Mouse (Mus musculus) heart, embryonic 13.5 days (tissue): ENCODE results near the gene Fam24a. TPM values are rescaled to one million over a fixed set of nuclear protein-coding genes. Genes with fewer than 3 reads are reported as not detected.

ENCODE experiments used
- ATAC-seq: fragments of 200-750 bp; cut with Nextera tagmentation; 2 replicates; pipeline ENCODE4 v1.8.0; 2017; ENCODE audit warnings: moderate TSS enrichment; ENCODE audit not compliant: insufficient number of reproducible peaks, low FRiP score, low TSS enrichment; ENCODE audit errors: extremely low read depth
- H3K27ac ChIP-seq: fragments of 300-500 bp; sonication (generic); replicated peaks from 2 replicates; pipeline ENCODE4 v1.5.1; 2015; ENCODE audit warnings: moderate library complexity, mild to moderate bottlenecking, inconsistent platforms
- H3K27me3 ChIP-seq: fragments of 300-500 bp; sonication (generic); replicated peaks from 2 replicates; pipeline ENCODE4 v1.6.1; 2015; ENCODE audit warnings: mild to moderate bottlenecking, inconsistent platforms
- H3K36me3 ChIP-seq: fragments of 300-500 bp; sonication (generic); 2 replicates; pipeline ENCODE4 v1.6.1; 2015; ENCODE audit warnings: mild to moderate bottlenecking, inconsistent platforms
- H3K4me1 ChIP-seq: fragments of 300-500 bp; sonication (generic); 2 replicates; pipeline ENCODE4 v1.6.1; 2015; ENCODE audit warnings: inconsistent platforms
- H3K4me2 ChIP-seq: fragments of 300-500 bp; sonication (generic); 2 replicates; pipeline ENCODE4 v1.6.1; 2015; ENCODE audit warnings: inconsistent platforms, mild to moderate bottlenecking, moderate library complexity
- H3K4me3 ChIP-seq: fragments of 300-500 bp; sonication (generic); 2 replicates; pipeline ENCODE4 v1.5.1; 2015; ENCODE audit warnings: moderate library complexity, mild to moderate bottlenecking, inconsistent platforms
- H3K9ac ChIP-seq: fragments of 300-500 bp; sonication (generic); 2 replicates; pipeline ENCODE4 v1.6.1; 2015; ENCODE audit warnings: inconsistent platforms, mild to moderate bottlenecking, moderate library complexity
- H3K9me3 ChIP-seq: fragments of 300-500 bp; sonication (generic); 2 replicates; pipeline ENCODE4 v1.6.1; 2016; ENCODE audit warnings: inconsistent platforms
- WGBS: fragments of 180-500 bp; shearing (Covaris S2); methylation state at CpG from one replicate; pipeline ENCODE4 v1.1.7; 2015; ENCODE audit warnings: mixed read lengths; 5-methylcytosine and 5-hydroxymethylcytosine counted together
- polyA plus RNA-seq: library from polyadenylated mRNA; unstranded; fragments of >200 nt; fragmentation: Nextera tagmentation; extraction: Ambion mirVana; gene quantifications from 2 replicates; pipeline ENCODE4 v1.2.1, GENCODE M21; 2015

Gene Fam24a
- polyA plus RNA-seq, 1 experiment from 2014 or later = not detected

DNA sequence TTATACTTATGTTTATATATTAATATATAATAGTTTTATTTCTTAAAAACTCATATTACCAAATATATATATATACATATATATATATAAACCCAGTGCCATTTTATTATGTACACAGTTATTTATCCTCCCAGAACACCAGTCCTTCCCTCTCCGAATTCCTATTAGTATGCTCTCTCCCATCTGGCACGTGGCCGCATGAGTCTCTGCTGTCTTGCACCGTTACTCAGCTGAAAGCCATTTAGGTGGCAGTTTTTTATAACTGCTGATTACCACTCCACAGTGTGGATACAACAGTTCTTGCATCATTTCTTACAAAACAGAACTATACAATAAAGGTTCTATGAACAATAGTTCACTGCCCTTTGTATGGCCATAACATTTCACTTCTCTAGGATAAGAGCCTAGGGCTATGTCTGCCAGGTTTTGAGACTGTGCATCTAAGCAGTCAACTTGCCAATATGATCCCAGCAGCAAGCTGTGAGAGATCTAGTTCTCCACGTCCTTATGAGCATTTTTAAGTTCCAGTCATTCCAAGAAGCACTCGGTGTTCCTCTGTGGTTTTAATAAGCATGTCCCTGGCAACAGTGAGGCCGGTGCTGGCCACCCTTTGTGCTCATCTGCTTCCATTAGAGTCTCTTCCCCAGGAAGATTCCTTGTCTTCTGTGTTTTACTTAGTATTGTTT is 12.3 kb downstream of the Fam24a start:
- Histone ChIP-seq H3K4me2 (no peak overlapping the region), H3K27me3 (no peaks in the 10 kb centered on the region), H3K4me3 (no peak overlapping the region), H3K9ac (no peak overlapping the region), H3K36me3 (peaks cover 94% of the 10 kb centered on the region), H3K4me1 (no peaks in the 10 kb centered on the region), H3K9me3 (no peaks in the 10 kb centered on the region), H3K27ac (no peak overlapping the region)
- ATAC-seq = no peak
- WGBS = 86% methylated on average over 7 of the region's 7 CpGs

- Histone ChIP-seq H3K4me3 (no peak overlapping the region), H3K27me3 (no peaks in the 10 kb centered on the region), H3K4me2 (no peak overlapping the region), H3K4me1 (peaks cover 2% of the 10 kb centered on the region), H3K36me3 (peaks cover 82% of the 10 kb centered on the region), H3K27ac (no peak overlapping the region), H3K9me3 (no peaks in the 10 kb centered on the region), H3K9ac (no peak overlapping the region)
- ATAC-seq = no peak
- WGBS = 94% methylated on average over 13 of the region's 13 CpGs
These were observed 22.4 kb downstream of the Fam24a start for GRCm38 (mm10) chr7:131356105-131356504.

DNA sequence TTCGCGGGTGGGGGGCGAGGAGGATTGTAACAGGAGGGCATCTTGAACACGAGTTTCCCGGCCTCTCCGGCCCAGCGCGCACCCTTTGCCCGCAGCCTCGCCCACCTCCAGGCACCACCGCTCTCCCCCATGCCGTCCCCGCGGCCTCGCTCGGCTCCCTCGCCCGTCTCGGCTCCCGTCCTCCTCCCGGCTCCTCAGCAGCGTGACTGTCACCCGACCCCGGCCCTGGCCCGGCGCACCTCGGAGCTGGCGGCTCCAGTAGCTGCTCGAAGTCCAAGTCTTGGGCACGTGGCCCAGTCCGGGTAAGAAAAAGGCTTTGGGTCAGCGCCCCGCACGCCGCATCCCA is 28.6 kb downstream of the Fam24a start:
- Histone ChIP-seq H3K9me3 (no peaks in the 10 kb centered on the region), H3K36me3 (peaks cover 33% of the 10 kb centered on the region), H3K27ac (peak overlapping the region; percentile 98), H3K4me2 (peak overlapping the region; percentile 85), H3K9ac (peak overlapping the region; percentile 96), H3K4me3 (peak overlapping the region; percentile 80), H3K4me1 (peaks cover 21% of the 10 kb centered on the region), H3K27me3 (no peaks in the 10 kb centered on the region)
- ATAC-seq = peak; percentile 66
- WGBS = 0% methylated on average over 35 of the region's 35 CpGs

- Histone ChIP-seq H3K4me1 (peaks cover 21% of the 10 kb centered on the region), H3K27ac (peak within 1 kb of the TSS; percentile 98), H3K27me3 (no peaks in the 10 kb centered on the region), H3K9ac (peak within 1 kb of the TSS; percentile 96), H3K36me3 (peaks cover 28% of the 10 kb centered on the region), H3K4me3 (peak within 1 kb of the TSS; percentile 80), H3K4me2 (peak within 1 kb of the TSS; percentile 85), H3K9me3 (no peaks in the 10 kb centered on the region)
- WGBS = under 1% methylated on average over 55 of the region's 55 CpGs
- peak; percentile 87 for ATAC-seq
These were observed 29.1 kb downstream of the Fam24a start, which contains the start of gene 2310057M21Rik for GRCm38 (mm10) chr7:131362615-131363300. Gene 2310057M21Rik (minus strand): TSS chr7:131362759.

- Histone ChIP-seq H3K4me2 (no peak overlapping the region), H3K27ac (no peak overlapping the region; the same call in 1 of the 2 replicates), H3K27me3 (no peaks in the 10 kb centered on the region), H3K36me3 (peaks cover 14% of the 10 kb centered on the region), H3K4me3 (no peak overlapping the region), H3K4me1 (peaks cover 21% of the 10 kb centered on the region), H3K9me3 (no peaks in the 10 kb centered on the region), H3K9ac (no peak overlapping the region)
- 81% methylated on average over 8 of the region's 8 CpGs for WGBS
- no peak for ATAC-seq
These were observed 30.5 kb downstream of the Fam24a start for GRCm38 (mm10) chr7:131364131-131364530.

- Histone ChIP-seq H3K9me3 (no peaks in the 10 kb centered on the region), H3K4me3 (peak within 1 kb of the TSS; percentile 83), H3K4me1 (peaks cover 10% of the 10 kb centered on the region), H3K4me2 (peak within 1 kb of the TSS; percentile 79), H3K27ac (peak within 1 kb of the TSS; percentile 99), H3K9ac (peak within 1 kb of the TSS; percentile 96), H3K27me3 (no peaks in the 10 kb centered on the region), H3K36me3 (peaks cover 16% of the 10 kb centered on the region)
- 4% methylated on average over 47 of the region's 47 CpGs for WGBS
- peak; percentile 87 for ATAC-seq
These were observed 37.2 kb downstream of the Fam24a start, which contains the start of gene Pstk for GRCm38 (mm10) chr7:131370648-131371469. Gene Pstk (plus strand): TSS chr7:131371141.

- Histone ChIP-seq H3K36me3 (peaks cover 16% of the 10 kb centered on the region), H3K4me3 (peak overlapping the region; percentile 83), H3K9ac (peak overlapping the region; percentile 96), H3K4me1 (peaks cover 10% of the 10 kb centered on the region), H3K27ac (peak overlapping the region; percentile 99), H3K9me3 (no peaks in the 10 kb centered on the region), H3K27me3 (no peaks in the 10 kb centered on the region), H3K4me2 (peak overlapping the region; percentile 79)
- WGBS = 7% methylated on average over 9 of the region's 9 CpGs
- 0 out of 2 replicates have a peak, but pooled peaks have one; percentile 16 for ATAC-seq
These were observed 37.8 kb downstream of the Fam24a start for GRCm38 (mm10) chr7:131371470-131371860.

- H3K4me3 ChIP-seq = peak overlapping the region; percentile 83
- H3K27me3 ChIP-seq = no peaks in the 10 kb centered on the region
- peak overlapping the region; percentile 79 for H3K4me2 ChIP-seq
- H3K27ac ChIP-seq = peak overlapping the region; percentile 99
- H3K36me3 ChIP-seq = peaks cover 16% of the 10 kb centered on the region
- no peaks in the 10 kb centered on the region for H3K9me3 ChIP-seq
- 67% methylated on average over 9 of the region's 9 CpGs for WGBS
- ATAC-seq = no peak
- H3K9ac ChIP-seq = peak overlapping the region; percentile 96
- peaks cover 10% of the 10 kb centered on the region for H3K4me1 ChIP-seq
These were observed 38.4 kb downstream of the Fam24a start for GRCm38 (mm10) chr7:131371880-131372651.
